24 mouse cellular contexts compared by ENCODE assay signal in genomic region chr17:71652495-71652894, GRCm38 (mm10). TPM values are rescaled to one million over a fixed set of nuclear protein-coding genes. Genes with fewer than 3 reads are reported as not detected.
DNase-seq lines count a peak whose midpoint lies in the region; ATAC-seq and TF ChIP-seq lines count a peak whose summit lies in the region.
"Had no signal": no experiment of that assay in that cellular context is flagged by ENCODE, and none has a peak within 500 bp of the region (broad histone marks: within the 10 kb centered on the region; RNA-seq: fewer than 3 reads in every experiment).

No protein-coding gene starts in this region.

- no peaks in the 10 kb centered on the region for H3K9me3 ChIP-seq in embryonic facial prominence, embryonic 13.5 days
- no peaks in the 10 kb centered on the region for H3K9me3 ChIP-seq in embryonic facial prominence, embryonic 10.5 days
- H3K9me3 ChIP-seq in CH12.LX (replicated peaks; ENCODE audit: low read length) = no peaks in the 10 kb centered on the region
- no peaks in the 10 kb centered on the region for H3K9me3 ChIP-seq in heart, embryonic 11.5 days (replicated peaks; ENCODE audit: control insufficient read depth, low read length)
- H3K9me3 ChIP-seq in midbrain, embryonic 15.5 days = no peaks in the 10 kb centered on the region
- H3K9me3 ChIP-seq: embryonic facial prominence, embryonic 15.5 days; forebrain, embryonic 10.5 days; forebrain, embryonic 12.5 days had no signal

- dilution Hi-C loops in CH12.LX (cut with MboI; ENCODE audit: extremely low pct_ligation_motif_present, extremely low pct_unique_long_range_greater_than_20kb, low sequenced_read_pairs) = no loop called here

- H3K27me3 ChIP-seq in embryonic facial prominence, embryonic 13.5 days = no peaks in the 10 kb centered on the region
- H3K27me3 ChIP-seq in embryonic facial prominence, embryonic 10.5 days (replicated peaks; ENCODE audit: low read depth, poor library complexity, severe bottlenecking) = no peaks in the 10 kb centered on the region
- no peaks in the 10 kb centered on the region for H3K27me3 ChIP-seq in CH12.LX (replicated peaks)
- H3K27me3 ChIP-seq in heart, embryonic 11.5 days (ENCODE audit: control insufficient read depth, insufficient read depth, low read length) = no peaks in the 10 kb centered on the region
- no peaks in the 10 kb centered on the region for H3K27me3 ChIP-seq in midbrain, embryonic 15.5 days (replicated peaks)
- H3K27me3 ChIP-seq: embryonic facial prominence, embryonic 15.5 days; forebrain, embryonic 12.5 days had no signal

- no peak; the same call in 1 of the 2 replicates for TF ChIP-seq POLR2A in CH12.LX (IDR thresholded peaks at IDR 0.05; ENCODE audit: low read depth, low read length)
- no peak for TF ChIP-seq POLR2A in embryonic fibroblast, embryonic 13.5 days (IDR thresholded peaks at IDR 0.05; ENCODE audit: low read depth, low read length)

- TF ChIP-seq EP300 in CH12.LX (IDR thresholded peaks at IDR 0.05; ENCODE audit: low read length) = no peak

- H3K4me2 ChIP-seq in embryonic facial prominence, embryonic 13.5 days = no peak overlapping the region
- no peak overlapping the region for H3K4me2 ChIP-seq in CH12.LX (ENCODE audit: insufficient read depth, low read depth, poor library complexity, severe bottlenecking)
- H3K4me2 ChIP-seq in heart, embryonic 11.5 days = no peak overlapping the region
- no peak overlapping the region for H3K4me2 ChIP-seq in midbrain, embryonic 15.5 days
- H3K4me2 ChIP-seq: embryonic facial prominence, embryonic 15.5 days; forebrain, embryonic 12.5 days had no signal

- DNase-seq in embryonic facial prominence, embryonic 10.5 days (ENCODE audit: low spot score) = no peak
- no peak for DNase-seq in CH12.LX (ENCODE audit: extremely low read depth)
- peak; percentile 58 for DNase-seq in gonadal fat pad, adult 2 months (ENCODE audit: low read depth)
- DNase-seq: adrenal gland, adult 2 months; adrenal gland, postnatal 10 days; adrenal gland, postnatal 25 days; B cell, adult 2 months; cerebellum, adult 11 months; cerebellum, adult 18-20 months; cerebellum, adult 8-10 months; cerebellum, postnatal 10 days; cerebellum, postnatal 25 days had no signal

- no peak overlapping the region for H3K9ac ChIP-seq in embryonic facial prominence, embryonic 13.5 days
- no peak overlapping the region for H3K9ac ChIP-seq in CH12.LX (ENCODE audit: insufficient read depth, low read depth)
- H3K9ac ChIP-seq in heart, embryonic 11.5 days (ENCODE audit: low read depth, low read length) = no peak overlapping the region
- H3K9ac ChIP-seq in midbrain, embryonic 15.5 days = no peak overlapping the region
- H3K9ac ChIP-seq: embryonic facial prominence, embryonic 15.5 days; forebrain, embryonic 12.5 days had no signal

- no peak overlapping the region for H3K4me3 ChIP-seq in embryonic facial prominence, embryonic 13.5 days
- no peak overlapping the region for H3K4me3 ChIP-seq in embryonic facial prominence, embryonic 10.5 days
- H3K4me3 ChIP-seq in CH12.LX (replicated peaks in 1 of 3; ENCODE audit: low read depth in 2 of 3, low read length in 2 of 3, poor library complexity in 1 of 3) = no peak overlapping the region
- no peak overlapping the region for H3K4me3 ChIP-seq in embryonic fibroblast, embryonic 13.5 days (ENCODE audit: insufficient read depth, low read length)
- H3K4me3 ChIP-seq in heart, embryonic 11.5 days (ENCODE audit: low read depth, low read length) = no peak overlapping the region
- H3K4me3 ChIP-seq in midbrain, embryonic 15.5 days = no peak overlapping the region
- H3K4me3 ChIP-seq: embryonic facial prominence, embryonic 15.5 days; forebrain, embryonic 10.5 days; forebrain, embryonic 12.5 days had no signal

- no peak for TF ChIP-seq CTCF in CH12.LX (conservative IDR thresholded peaks at IDR 0.05 in 1 of 2, IDR thresholded peaks at IDR 0.05 in 1 of 2; ENCODE audit: low read depth in 2 of 2, low read length in 2 of 2)
- TF ChIP-seq CTCF in embryonic fibroblast, embryonic 13.5 days (IDR thresholded peaks at IDR 0.05; ENCODE audit: borderline replicate concordance, insufficient read depth, low read length) = no peak

- ATAC-seq in embryonic facial prominence, embryonic 13.5 days (ENCODE audit: insufficient number of reproducible peaks, insufficient read depth, low FRiP score, low TSS enrichment, low read depth) = no peak
- no peak for ATAC-seq in heart, embryonic 11.5 days (replicated peaks; ENCODE audit: insufficient number of reproducible peaks, low FRiP score, low TSS enrichment)
- ATAC-seq in midbrain, embryonic 15.5 days (replicated peaks) = no peak
- ATAC-seq: CD4-positive, CD25-positive, alpha-beta regulatory T cell, adult 4 months; forebrain, embryonic 14.5 days; forebrain, embryonic 16.5 days had no signal

- in situ Hi-C loops in CH12.LX (cut with MboI; ENCODE audit: low pct_ligation_motif_present, low pct_unique_long_range_greater_than_20kb, low sequenced_read_pairs) = no loop called here

- no peaks in the 10 kb centered on the region for H3K4me1 ChIP-seq in embryonic facial prominence, embryonic 13.5 days
- no peaks in the 10 kb centered on the region for H3K4me1 ChIP-seq in embryonic facial prominence, embryonic 10.5 days
- no peaks in the 10 kb centered on the region for H3K4me1 ChIP-seq in CH12.LX (ENCODE audit: control insufficient read depth in 1 of 2, insufficient read depth in 2 of 2)
- H3K4me1 ChIP-seq in embryonic fibroblast, embryonic 13.5 days (ENCODE audit: control insufficient read depth, insufficient read depth, low read length) = no peaks in the 10 kb centered on the region; the same call in 1 of the 2 replicates
- no peaks in the 10 kb centered on the region for H3K4me1 ChIP-seq in heart, embryonic 11.5 days (ENCODE audit: control insufficient read depth, insufficient read depth, low read length)
- H3K4me1 ChIP-seq in midbrain, embryonic 15.5 days = no peaks in the 10 kb centered on the region
- H3K4me1 ChIP-seq: embryonic facial prominence, embryonic 15.5 days; forebrain, embryonic 10.5 days; forebrain, embryonic 12.5 days had no signal

- 0 out of 2 replicates have a peak overlapping the region, but pooled peaks have one; percentile 7 for H3K27ac ChIP-seq in embryonic facial prominence, embryonic 13.5 days
- H3K27ac ChIP-seq in embryonic facial prominence, embryonic 10.5 days (replicated peaks) = no peak overlapping the region
- no peak overlapping the region for H3K27ac ChIP-seq in CH12.LX (ENCODE audit: insufficient read depth, low read depth)
- H3K27ac ChIP-seq in embryonic fibroblast, embryonic 13.5 days (ENCODE audit: insufficient read depth, low read length) = 0 out of 2 replicates have a peak overlapping the region, but pooled peaks have one; percentile 16
- H3K27ac ChIP-seq in heart, embryonic 11.5 days (ENCODE audit: low read depth, low read length) = no peak overlapping the region
- H3K27ac ChIP-seq in midbrain, embryonic 15.5 days = no peak overlapping the region
- H3K27ac ChIP-seq: forebrain, embryonic 10.5 days; forebrain, embryonic 12.5 days had no signal

- H3K79me2 ChIP-seq in CH12.LX (replicated peaks; ENCODE audit: control insufficient read depth, extremely low read depth, insufficient read depth, poor library complexity, severe bottlenecking) = peaks cover 29% of the 10 kb centered on the region

- WGBS in embryonic facial prominence, embryonic 13.5 days = 86% methylated on average over 2 of the region's 2 CpGs
- WGBS in embryonic facial prominence, embryonic 10.5 days = 92% methylated on average over 2 of the region's 2 CpGs
- WGBS in heart, embryonic 11.5 days (ENCODE audit: insufficient replicate concordance) = 87% methylated on average over 2 of the region's 2 CpGs
- 93% methylated on average over 2 of the region's 2 CpGs for WGBS in midbrain, embryonic 15.5 days

- peaks cover 75% of the 10 kb centered on the region for H3K36me3 ChIP-seq in embryonic facial prominence, embryonic 13.5 days
- peaks cover 96% of the 10 kb centered on the region for H3K36me3 ChIP-seq in embryonic facial prominence, embryonic 10.5 days (replicated peaks)
- peaks cover 62 to 86% of the 10 kb centered on the region in 2 experiments for H3K36me3 ChIP-seq in CH12.LX (replicated peaks in 1 of 2; ENCODE audit: control insufficient read depth in 1 of 2, insufficient read depth in 1 of 2, low read length in 1 of 2)
- peaks cover 21% of the 10 kb centered on the region for H3K36me3 ChIP-seq in heart, embryonic 11.5 days (ENCODE audit: control insufficient read depth, insufficient read depth, low read length)
- H3K36me3 ChIP-seq in midbrain, embryonic 15.5 days (replicated peaks) = peaks cover 8% of the 10 kb centered on the region; the same call in 1 of the 2 replicates

- TF ChIP-seq RAD21 in CH12.LX (IDR thresholded peaks at IDR 0.05; ENCODE audit: low read depth, low read length) = no peak

TF ChIP-seq in CH12.LX, 34 proteins besides CTCF, POLR2A, EP300 and RAD21:
- TF ChIP-seq ZMIZ1 (IDR thresholded peaks at IDR 0.05; ENCODE audit: low read depth, low read length) (no peak), ETS1 (conservative IDR thresholded peaks at IDR 0.05; ENCODE audit: low read depth, low read length) (peak; percentile 56)
TF ChIP-seq in CH12.LX: peak in this region for 1.

RNA-seq across cellular contexts. Expression of gene Togaram2, which starts 20.6 kb away (rescaled TPM):
- 0.12 and 0.41 TPM in 2 replicates for polyA plus RNA-seq in embryonic facial prominence, embryonic 13.5 days (2015; fragmentation: Nextera tagmentation; extraction: Ambion mirVana)
- 0.05 TPM in 1 of 2 replicates, not detected in the other for polyA plus RNA-seq in embryonic facial prominence, embryonic 10.5 days (2016; fragmentation: Nextera tagmentation; extraction: Ambion mirVana)
- 0.71 and 0.76 TPM in 2 replicates for total RNA-seq in CH12.LX (2012; rRNA removed)
- total RNA-seq in CH12.LX (2014; rRNA removed) = 2.6 and 3.2 TPM in 2 replicates
- 17.6 and 19.6 TPM in 2 replicates for polyA plus RNA-seq in CH12.LX (2012; ENCODE audit: insufficient read length, low read depth)
- not detected in 2 replicates for polyA plus RNA-seq in embryonic fibroblast, embryonic 13.5 days (2011; ENCODE audit: insufficient read length, low read depth, missing spikeins)
- 2.5 and 2.7 TPM in 2 replicates for polyA plus RNA-seq in gonadal fat pad, adult 2 months (2012; rRNA removed)
- polyA plus RNA-seq in heart, embryonic 11.5 days (2014; fragmentation: Nextera tagmentation; extraction: Ambion mirVana) = 1.9 and 3.1 TPM in 2 replicates
- 0.48 and 0.68 TPM in 2 replicates for polyA plus RNA-seq in midbrain, embryonic 15.5 days (2015; fragmentation: Nextera tagmentation; extraction: Ambion mirVana)
- total RNA-seq: MEL had no signal
- polyA plus RNA-seq: adrenal gland, adult 2 months; CD4-positive, CD25-positive, alpha-beta regulatory T cell, adult 4 months; embryonic facial prominence, embryonic 11.5 days; forebrain, embryonic 10.5 days had no signal

RNA-seq across cellular contexts. Expression of gene Wdr43, which starts 36.8 kb away (rescaled TPM):
- polyA plus RNA-seq in embryonic facial prominence, embryonic 13.5 days (2015; fragmentation: Nextera tagmentation; extraction: Ambion mirVana) = 77.3 and 77.4 TPM in 2 replicates
- polyA plus RNA-seq in embryonic facial prominence, embryonic 10.5 days (2016; fragmentation: Nextera tagmentation; extraction: Ambion mirVana) = 111 and 117 TPM in 2 replicates
- total RNA-seq in CH12.LX (2012; rRNA removed) (157 and 189 TPM in 2 replicates), CH12.LX (2014; rRNA removed) (252 and 309 TPM in 2 replicates)
- 355 and 422 TPM in 2 replicates for polyA plus RNA-seq in CH12.LX (2012; ENCODE audit: insufficient read length, low read depth)
- 99.2 and 118 TPM in 2 replicates for polyA plus RNA-seq in embryonic fibroblast, embryonic 13.5 days (2011; ENCODE audit: insufficient read length, low read depth, missing spikeins)
- 6.6 TPM in 2 replicates for polyA plus RNA-seq in gonadal fat pad, adult 2 months (2012; rRNA removed)
- 54.4 and 60.0 TPM in 2 replicates for polyA plus RNA-seq in heart, embryonic 11.5 days (2014; fragmentation: Nextera tagmentation; extraction: Ambion mirVana)
- polyA plus RNA-seq in midbrain, embryonic 15.5 days (2015; fragmentation: Nextera tagmentation; extraction: Ambion mirVana) = 52.4 and 53.0 TPM in 2 replicates

Comparison
In these comparisons a context has a peak if more than half of its experiments do, and no peak if none do; other contexts are left out.
1. H3K27ac ChIP-seq: peak in embryonic facial prominence, embryonic 13.5 days (single experiment) and embryonic fibroblast, embryonic 13.5 days (single experiment); none in embryonic facial prominence, embryonic 10.5 days (single experiment), CH12.LX (single experiment), heart, embryonic 11.5 days (single experiment) and midbrain, embryonic 15.5 days (single experiment).